Mouse (Mus musculus) embryonic facial prominence, embryonic 15.5 days (tissue): Measurements from ENCODE around the gene Nedd9. TPM values are rescaled to one million over a fixed set of nuclear protein-coding genes. Genes with fewer than 3 reads are reported as not detected.

Experiments used
- ATAC-seq: fragments of 200-750 bp; cut with Nextera tagmentation; 2 replicates; pipeline ENCODE4 v1.8.0; 2017; ENCODE audit warnings: low read depth, moderate TSS enrichment; ENCODE audit not compliant: insufficient number of reproducible peaks, low FRiP score, low TSS enrichment
- H3K27ac ChIP-seq: fragments of 300-500 bp; sonication (generic); replicated peaks from 2 replicates; pipeline ENCODE4 v1.5.1; 2015; ENCODE audit warnings: mild to moderate bottlenecking, inconsistent platforms
- H3K27me3 ChIP-seq: fragments of 300-500 bp; sonication (generic); 2 replicates; pipeline ENCODE4 v1.6.1; 2015; ENCODE audit warnings: inconsistent platforms
- H3K36me3 ChIP-seq: fragments of 300-500 bp; sonication (generic); 2 replicates; pipeline ENCODE4 v1.6.1; 2015; ENCODE audit warnings: mild to moderate bottlenecking, inconsistent platforms
- H3K4me1 ChIP-seq: fragments of 300-500 bp; sonication (generic); 2 replicates; pipeline ENCODE4 v1.6.1; 2015; ENCODE audit warnings: inconsistent platforms
- H3K4me2 ChIP-seq: fragments of 300-500 bp; sonication (generic); replicated peaks from 2 replicates; pipeline ENCODE4 v1.6.1; 2015; ENCODE audit warnings: mild to moderate bottlenecking, inconsistent platforms
- H3K4me3 ChIP-seq: fragments of 300-500 bp; sonication (generic); replicated peaks from 2 replicates; pipeline ENCODE4 v1.5.1; 2015; ENCODE audit warnings: mild to moderate bottlenecking, inconsistent platforms
- H3K9ac ChIP-seq: fragments of 300-500 bp; sonication (generic); 2 replicates; pipeline ENCODE4 v1.6.1; 2015; ENCODE audit warnings: inconsistent platforms
- H3K9me3 ChIP-seq: fragments of 300-500 bp; sonication (generic); replicated peaks from 2 replicates; pipeline ENCODE4 v1.6.1; 2016; ENCODE audit warnings: inconsistent platforms
- WGBS: fragments of 180-500 bp; shearing (Covaris S2); methylation state at CpG from one replicate; pipeline ENCODE4 v1.1.7; 2015; 5-methylcytosine and 5-hydroxymethylcytosine counted together
- polyA plus RNA-seq: library from polyadenylated mRNA; unstranded; fragments of >200 nt; fragmentation: Nextera tagmentation; extraction: Ambion mirVana; gene quantifications from 2 replicates; pipeline ENCODE4 v1.2.1, GENCODE M21; 2015

Gene Nedd9
- polyA plus RNA-seq, result 32.3 and 32.5 TPM in 2 replicates

- ATAC-seq, result no peak
- 44% methylated on average over 15 of the region's 15 CpGs for WGBS
- no peak within 1 kb of the TSS for H3K27ac ChIP-seq
- H3K9ac ChIP-seq, result no peak within 1 kb of the TSS
- no peaks in the 10 kb centered on the region for H3K36me3 ChIP-seq
- no peaks in the 10 kb centered on the region for H3K27me3 ChIP-seq
- H3K9me3 ChIP-seq, result no peaks in the 10 kb centered on the region
- H3K4me2 ChIP-seq, result no peak within 1 kb of the TSS
- H3K4me3 ChIP-seq, result no peak within 1 kb of the TSS
- peaks cover 8% of the 10 kb centered on the region; the same call in 1 of the 2 replicates for H3K4me1 ChIP-seq
Observed at GRCm38 (mm10) chr13:41486606-41487408, at the start of gene Nedd9. Gene Nedd9, minus strand, starts transcription at chr13:41487362.

DNA sequence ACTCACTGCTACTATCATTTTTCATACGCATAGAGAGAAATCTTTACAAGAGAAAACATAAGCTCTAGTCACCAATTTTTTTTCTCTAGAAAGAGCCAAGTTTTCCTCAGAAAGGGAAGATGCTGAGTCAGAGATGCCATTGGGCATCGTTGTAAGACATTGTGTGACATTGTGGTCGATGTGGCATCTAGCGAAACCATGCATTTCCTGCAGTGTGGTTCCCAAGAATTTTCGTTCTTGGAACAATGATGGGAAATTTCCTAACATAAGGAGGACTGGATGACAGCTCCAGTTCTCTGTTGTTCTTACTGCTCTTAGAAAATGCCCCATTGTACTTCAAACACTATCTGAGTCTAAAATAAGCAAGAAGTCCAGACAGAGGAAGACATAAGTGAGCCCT, 45.5 kb upstream of the Nedd9 start:
- Histone ChIP-seq H3K36me3 (no peaks in the 10 kb centered on the region), H3K27ac (no peak overlapping the region), H3K4me3 (no peak overlapping the region), H3K4me2 (no peak overlapping the region), H3K9me3 (no peaks in the 10 kb centered on the region), H3K9ac (no peak overlapping the region), H3K27me3 (no peaks in the 10 kb centered on the region), H3K4me1 (0 out of 2 replicates have a peak, but pooled peaks cover 3% of the 10 kb centered on the region)
- no peak for ATAC-seq
- 56% methylated on average over 5 of the region's 5 CpGs for WGBS

DNA sequence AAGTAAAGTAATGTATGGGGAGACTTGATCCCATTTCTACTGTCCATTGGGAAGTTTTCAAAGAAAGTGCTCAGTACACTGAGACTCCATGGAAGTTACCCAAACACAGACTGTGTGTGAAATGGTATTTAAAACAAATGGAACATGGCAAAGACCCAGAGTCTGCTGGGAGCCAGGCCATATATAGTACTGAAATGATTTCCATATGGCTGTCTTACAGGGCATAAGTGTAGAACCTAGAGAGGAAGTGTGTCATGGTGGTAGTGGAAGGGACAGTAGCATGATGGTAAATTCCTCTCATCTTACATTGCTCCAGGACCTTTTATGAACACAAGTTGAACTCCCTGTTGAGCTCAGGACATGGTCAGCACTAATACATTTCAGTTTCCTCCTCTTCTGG, 43.2 kb upstream of the Nedd9 start:
- Histone ChIP-seq H3K4me1 (0 out of 2 replicates have a peak, but pooled peaks cover 3% of the 10 kb centered on the region), H3K27me3 (no peaks in the 10 kb centered on the region)
- 0 out of 2 replicates have a peak, but pooled peaks have one; percentile 51 for ATAC-seq

GRCm38 (mm10) chr13:41524208-41524607, 37.0 kb upstream of the Nedd9 start:
- no peak overlapping the region for H3K4me3 ChIP-seq
- no peaks in the 10 kb centered on the region for H3K27me3 ChIP-seq
- WGBS, result 72% methylated on average over 11 of the region's 11 CpGs
- no peak overlapping the region for H3K4me2 ChIP-seq
- H3K4me1 ChIP-seq, result no peaks in the 10 kb centered on the region
- no peak overlapping the region for H3K27ac ChIP-seq
- H3K36me3 ChIP-seq, result no peaks in the 10 kb centered on the region
- peak; percentile 24; the same call in 1 of the 2 replicates for ATAC-seq
- no peaks in the 10 kb centered on the region for H3K9me3 ChIP-seq
- no peak overlapping the region for H3K9ac ChIP-seq

More for the DNA sequence above, 43.2 kb upstream of the Nedd9 start:
- no peaks in the 10 kb centered on the region for H3K9me3 ChIP-seq
- no peak overlapping the region for H3K4me3 ChIP-seq
- H3K36me3 ChIP-seq, result no peaks in the 10 kb centered on the region
- no peak overlapping the region for H3K4me2 ChIP-seq
- no peak overlapping the region; the same call in 1 of the 2 replicates for H3K27ac ChIP-seq
- H3K9ac ChIP-seq, result no peak overlapping the region

GRCm38 (mm10) chr13:41521296-41521695, 34.1 kb upstream of the Nedd9 start:
- no peak for ATAC-seq
- Histone ChIP-seq H3K4me3 (no peak overlapping the region), H3K9ac (no peak overlapping the region), H3K27ac (no peak overlapping the region), H3K36me3 (no peaks in the 10 kb centered on the region), H3K4me1 (no peaks in the 10 kb centered on the region), H3K27me3 (no peaks in the 10 kb centered on the region), H3K9me3 (no peaks in the 10 kb centered on the region), H3K4me2 (no peak overlapping the region)
- WGBS, result 69% methylated on average over 4 of the region's 4 CpGs

GRCm38 (mm10) chr13:41520549-41521161, 33.5 kb upstream of the Nedd9 start:
- Histone ChIP-seq H3K4me3 (no peak overlapping the region), H3K9ac (no peak overlapping the region), H3K36me3 (no peaks in the 10 kb centered on the region), H3K4me2 (no peak overlapping the region), H3K4me1 (no peaks in the 10 kb centered on the region), H3K9me3 (no peaks in the 10 kb centered on the region), H3K27me3 (no peaks in the 10 kb centered on the region), H3K27ac (no peak overlapping the region; the same call in 1 of the 2 replicates)
- ATAC-seq, result no peak; the same call in 1 of the 2 replicates
- 83% methylated on average over 5 of the region's 5 CpGs for WGBS

- no peak overlapping the region for H3K4me3 ChIP-seq
- WGBS, result 86% methylated on average over 4 of the region's 4 CpGs
- no peaks in the 10 kb centered on the region for H3K27me3 ChIP-seq
- H3K4me2 ChIP-seq, result no peak overlapping the region
- H3K9ac ChIP-seq, result no peak overlapping the region
- peaks cover 6% of the 10 kb centered on the region; the same call in 1 of the 2 replicates for H3K4me1 ChIP-seq
- no peaks in the 10 kb centered on the region for H3K9me3 ChIP-seq
- no peak overlapping the region for H3K27ac ChIP-seq
- no peak for ATAC-seq
- no peaks in the 10 kb centered on the region for H3K36me3 ChIP-seq
Observed at GRCm38 (mm10) chr13:41519792-41520191, 32.6 kb upstream of the Nedd9 start.

DNA sequence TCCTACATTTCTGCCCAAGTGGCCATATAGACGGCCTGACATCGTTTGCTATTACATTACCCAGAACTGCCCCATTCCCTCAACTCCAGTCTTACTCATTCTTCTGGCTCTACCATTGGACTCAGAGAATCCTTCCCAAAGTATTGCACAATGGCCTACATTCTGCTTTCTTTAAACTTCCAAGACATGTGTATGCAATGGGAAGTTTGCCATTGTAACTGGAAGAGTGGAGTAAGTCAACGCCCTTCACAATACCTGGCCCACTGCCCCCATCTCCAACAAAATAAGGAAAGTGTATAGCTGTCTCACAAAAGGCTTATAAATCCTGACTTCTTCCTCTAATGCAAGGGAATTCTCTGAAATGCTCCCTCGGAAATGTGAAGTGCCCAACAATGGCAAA, 30.0 kb upstream of the Nedd9 start:
- Histone ChIP-seq H3K4me2 (no peak overlapping the region), H3K4me3 (no peak overlapping the region), H3K9ac (no peak overlapping the region), H3K9me3 (no peaks in the 10 kb centered on the region), H3K27ac (no peak overlapping the region), H3K4me1 (peaks cover 6% of the 10 kb centered on the region; the same call in 1 of the 2 replicates), H3K27me3 (no peaks in the 10 kb centered on the region), H3K36me3 (no peaks in the 10 kb centered on the region)
- 86% methylated on average over 4 of the region's 4 CpGs for WGBS
- no peak; the same call in 1 of the 2 replicates for ATAC-seq

DNA sequence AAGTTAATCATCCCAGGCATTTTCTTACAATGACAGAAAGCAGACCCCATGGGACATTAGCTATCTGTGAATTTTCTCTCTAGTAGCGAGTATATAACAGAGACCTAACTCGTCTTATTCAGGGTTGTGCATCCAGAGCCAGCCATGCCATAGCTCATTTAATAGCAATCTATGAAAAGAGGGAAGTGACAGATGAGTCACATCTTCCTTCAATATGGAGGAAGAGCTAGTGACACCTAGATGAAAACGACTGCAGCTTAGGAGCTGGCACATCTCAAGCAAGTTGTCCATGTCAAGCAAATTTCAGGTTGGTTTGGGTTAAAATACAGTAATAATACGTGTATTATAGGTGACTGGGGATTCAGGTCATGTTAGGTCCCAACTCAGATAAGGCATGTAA, 28.6 kb upstream of the Nedd9 start:
- Histone ChIP-seq H3K27ac (0 out of 2 replicates have a peak overlapping the region, but pooled peaks have one; percentile 11), H3K4me1 (peaks cover 14% of the 10 kb centered on the region), H3K27me3 (no peaks in the 10 kb centered on the region), H3K9ac (no peak overlapping the region), H3K36me3 (no peaks in the 10 kb centered on the region), H3K4me2 (no peak overlapping the region), H3K9me3 (no peaks in the 10 kb centered on the region), H3K4me3 (no peak overlapping the region)
- no peak for ATAC-seq
- 69% methylated on average over 4 of the region's 4 CpGs for WGBS

- Histone ChIP-seq H3K4me3 (no peak overlapping the region), H3K27ac (no peak overlapping the region), H3K9me3 (no peaks in the 10 kb centered on the region), H3K27me3 (no peaks in the 10 kb centered on the region), H3K36me3 (no peaks in the 10 kb centered on the region), H3K9ac (no peak overlapping the region), H3K4me2 (no peak overlapping the region), H3K4me1 (peaks cover 17% of the 10 kb centered on the region)
- 23% methylated on average over 8 of the region's 8 CpGs for WGBS
- no peak for ATAC-seq
Observed at GRCm38 (mm10) chr13:41514918-41515317, 27.8 kb upstream of the Nedd9 start.

DNA sequence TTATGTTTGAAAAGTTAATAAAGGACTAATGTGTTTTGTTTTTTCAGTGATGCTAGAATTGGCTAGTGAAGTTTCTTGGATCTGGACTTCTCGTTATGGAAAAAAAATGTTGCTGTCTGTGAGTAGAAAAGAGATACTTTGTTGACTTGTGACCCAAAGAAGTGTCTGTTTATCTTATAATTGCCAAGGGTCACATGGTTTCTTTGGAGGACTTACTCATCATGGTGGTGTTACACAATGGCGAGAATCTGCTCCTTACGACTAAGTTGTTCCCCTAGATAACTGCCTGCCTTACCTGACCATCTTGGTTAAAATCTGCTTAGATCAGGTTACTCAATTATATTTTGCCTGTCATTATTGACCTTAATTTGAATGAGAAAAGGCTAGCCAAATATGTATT, 26.3 kb upstream of the Nedd9 start:
- 89% methylated on average over 3 of the region's 3 CpGs for whole genome bisulfite sequencing
- no peaks in the 10 kb centered on the region for H3K36me3 ChIP-seq
- no peak for ATAC-seq
- no peak overlapping the region for H3K4me3 ChIP-seq
- no peak overlapping the region for H3K27ac ChIP-seq
- peaks cover 17% of the 10 kb centered on the region for H3K4me1 ChIP-seq
- H3K27me3 ChIP-seq, result no peaks in the 10 kb centered on the region
- H3K9ac ChIP-seq, result no peak overlapping the region
- H3K9me3 ChIP-seq, result no peaks in the 10 kb centered on the region
- no peak overlapping the region for H3K4me2 ChIP-seq
